Mouse (Mus musculus) lung, postnatal 0 days (tissue): ENCODE measurements around the gene Rnf113a2. TPM values are rescaled to one million over a fixed set of nuclear protein-coding genes. Genes with fewer than 3 reads are reported as not detected.
A peak's percentile ranks its signal among the peaks of the same experiment; 100 is the strongest.

Experiments used
- ATAC-seq: fragments of 200-750 bp; cut with Nextera tagmentation; 2 replicates; pipeline ENCODE4 v1.8.0; 2017; ENCODE audit warnings: moderate library complexity
- DNase-seq: peaks from one replicate; pipeline ENCODE4 v3.0.0-alpha.2; 2016; ENCODE audit warnings: low spot score
- H3K27ac ChIP-seq: fragments of 300-500 bp; sonication (generic); 2 replicates; pipeline ENCODE4 v1.5.1; 2014; ENCODE audit warnings: antibody characterized with exemption, mild to moderate bottlenecking, low read length, mixed read lengths
- H3K27me3 ChIP-seq: fragments of 300-500 bp; sonication (generic); replicated peaks from 2 replicates; pipeline ENCODE4 v1.6.1; 2014; ENCODE audit warnings: low read length, mixed read lengths; ENCODE audit not compliant: insufficient read depth
- H3K36me3 ChIP-seq: fragments of 300-500 bp; sonication (generic); 2 replicates; pipeline ENCODE4 v1.6.1; 2014; ENCODE audit warnings: low read length, mixed read lengths; ENCODE audit not compliant: insufficient read depth
- H3K4me1 ChIP-seq: fragments of 300-500 bp; sonication (generic); 2 replicates; pipeline ENCODE4 v1.6.1; 2014; ENCODE audit warnings: antibody characterized with exemption, low read depth, low read length, mixed read lengths; ENCODE audit not compliant: insufficient read depth
- H3K4me2 ChIP-seq: fragments of 300-500 bp; sonication (generic); replicated peaks from 2 replicates; pipeline ENCODE4 v1.6.1; 2014; ENCODE audit warnings: low read depth, mild to moderate bottlenecking, low read length, moderate library complexity, mixed read lengths
- H3K4me3 ChIP-seq: fragments of 300-500 bp; sonication (generic); 2 replicates; pipeline ENCODE4 v1.5.1; 2014; ENCODE audit warnings: low read depth, low read length
- H3K9ac ChIP-seq: fragments of 300-500 bp; sonication (generic); replicated peaks from 2 replicates; pipeline ENCODE4 v1.6.1; 2014; ENCODE audit warnings: low read depth, mild to moderate bottlenecking
- H3K9me3 ChIP-seq: fragments of 300-500 bp; sonication (generic); 2 replicates; pipeline ENCODE4 v1.6.1; 2016; ENCODE audit warnings: low read length, mixed read lengths
- CTCF ChIP-seq: IDR thresholded peaks from 2 replicates; pipeline ENCODE4 v1.5.1; 2016; ENCODE audit warnings: antibody characterized with exemption, mild to moderate bottlenecking
- EP300 ChIP-seq: IDR thresholded peaks from 2 replicates; pipeline ENCODE4 v1.6.1; 2016; ENCODE audit warnings: antibody characterized with exemption, mild to moderate bottlenecking, control low read depth
- WGBS: fragments of 180-500 bp; shearing (Covaris S2); extraction: QIAGEN DNeasy Blood & Tissue Kit; methylation state at CpG from one replicate; pipeline ENCODE4 v1.1.7; 2014; 5-methylcytosine and 5-hydroxymethylcytosine counted together
- polyA plus RNA-seq: library from polyadenylated mRNA; unstranded; fragments of >200 nt; fragmentation: Nextera tagmentation; extraction: Ambion mirVana; gene quantifications from 2 replicates; pipeline ENCODE4 v1.2.1, GENCODE M21; 2015

Rnf113a2 gene
- polyA plus RNA-seq, 1 experiment from 2014 or later = 23.0 TPM

DNA sequence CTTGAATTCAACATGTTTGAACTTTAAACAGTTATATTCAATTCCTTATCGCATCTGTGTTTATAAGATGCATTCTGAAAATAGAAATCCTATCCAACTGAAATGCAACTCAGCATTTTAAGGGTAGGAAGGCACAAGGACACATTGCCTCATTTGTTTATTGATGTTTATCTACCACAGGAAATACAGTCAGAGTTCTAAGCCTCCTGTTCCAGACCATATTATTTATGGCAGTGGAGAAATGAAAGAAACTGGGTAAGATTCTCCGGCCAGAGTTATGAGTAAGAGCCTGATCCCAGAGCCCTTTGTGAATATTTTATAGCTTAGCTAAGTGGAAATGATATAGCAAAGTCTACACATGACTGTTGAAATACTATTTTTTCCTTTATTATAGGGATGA, 12.8 kb downstream of the Rnf113a2 start:
- Histone ChIP-seq H3K4me2 (no peak overlapping the region), H3K27me3 (no peaks in the 10 kb centered on the region), H3K4me1 (no peaks in the 10 kb centered on the region), H3K9ac (no peak overlapping the region), H3K27ac (no peak overlapping the region), H3K9me3 (no peaks in the 10 kb centered on the region), H3K36me3 (0 out of 2 replicates have a peak, but pooled peaks cover 15% of the 10 kb centered on the region), H3K4me3 (no peak overlapping the region)
- peak; percentile 31 for DNase-seq
- peak; percentile 75 for TF ChIP-seq EP300
- no peak for TF ChIP-seq CTCF
- peak; percentile 40 for ATAC-seq
- WGBS = 49% methylated on average over 2 of the region's 2 CpGs

DNA sequence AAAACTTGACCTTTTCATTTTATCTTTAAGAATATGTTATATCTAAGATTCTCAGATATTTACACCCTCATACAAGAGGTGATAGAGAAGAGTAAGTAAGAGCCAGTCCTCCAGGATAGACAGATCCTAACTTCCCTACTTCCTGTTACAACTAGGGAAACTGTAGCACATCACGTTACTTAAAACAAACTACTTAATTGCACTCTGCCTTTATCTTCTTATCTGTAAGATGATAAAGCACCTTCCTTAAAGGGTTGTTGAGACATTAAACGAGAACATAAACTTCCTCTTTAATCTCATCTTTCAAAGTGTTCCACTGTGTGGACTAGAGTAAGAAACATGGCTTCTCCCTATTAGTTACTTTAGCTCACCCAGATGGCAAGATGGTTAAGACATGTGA, 21.7 kb downstream of the Rnf113a2 start:
- no peaks in the 10 kb centered on the region for H3K9me3 ChIP-seq
- TF ChIP-seq CTCF (no peak), EP300 (no peak)
- ATAC-seq (no peak), DNase-seq (no peak)
- H3K27ac ChIP-seq = no peak overlapping the region
- H3K4me3 ChIP-seq = no peak overlapping the region
- no peak overlapping the region for H3K9ac ChIP-seq
- H3K4me1 ChIP-seq = no peaks in the 10 kb centered on the region
- H3K36me3 ChIP-seq = peaks cover 8% of the 10 kb centered on the region; the same call in 1 of the 2 replicates
- no peak overlapping the region for H3K4me2 ChIP-seq
- WGBS = 32% methylated on average over 2 of the region's 2 CpGs
- H3K27me3 ChIP-seq = no peaks in the 10 kb centered on the region

DNA sequence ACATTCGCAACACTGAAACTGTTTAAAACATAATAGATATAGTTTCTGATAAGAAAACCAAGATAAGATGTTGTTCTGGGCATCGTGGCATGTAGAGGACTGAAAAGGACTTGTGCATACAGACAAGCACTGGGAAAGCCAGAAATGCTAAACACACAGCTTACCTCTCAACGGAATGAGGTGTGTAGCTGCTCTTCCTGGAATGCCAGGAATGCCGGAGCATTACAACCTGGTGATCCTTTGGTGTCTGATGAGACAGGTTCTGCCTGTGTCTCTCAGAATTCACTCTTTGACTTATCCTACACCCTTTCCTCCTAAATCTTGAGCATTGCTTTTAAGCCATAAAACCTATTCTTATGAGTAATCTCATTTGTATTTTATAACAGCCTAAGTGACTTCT, 25.5 kb downstream of the Rnf113a2 start:
- Histone ChIP-seq H3K4me2 (no peak overlapping the region), H3K27ac (no peak overlapping the region), H3K9me3 (no peaks in the 10 kb centered on the region), H3K27me3 (no peaks in the 10 kb centered on the region), H3K4me3 (no peak overlapping the region), H3K36me3 (peaks cover 4% of the 10 kb centered on the region; the same call in 1 of the 2 replicates), H3K9ac (no peak overlapping the region), H3K4me1 (no peaks in the 10 kb centered on the region)
- DNase-seq = no peak
- 62% methylated on average over 4 of the region's 4 CpGs for WGBS
- TF ChIP-seq EP300 = no peak
- TF ChIP-seq CTCF = no peak
- no peak for ATAC-seq

DNA sequence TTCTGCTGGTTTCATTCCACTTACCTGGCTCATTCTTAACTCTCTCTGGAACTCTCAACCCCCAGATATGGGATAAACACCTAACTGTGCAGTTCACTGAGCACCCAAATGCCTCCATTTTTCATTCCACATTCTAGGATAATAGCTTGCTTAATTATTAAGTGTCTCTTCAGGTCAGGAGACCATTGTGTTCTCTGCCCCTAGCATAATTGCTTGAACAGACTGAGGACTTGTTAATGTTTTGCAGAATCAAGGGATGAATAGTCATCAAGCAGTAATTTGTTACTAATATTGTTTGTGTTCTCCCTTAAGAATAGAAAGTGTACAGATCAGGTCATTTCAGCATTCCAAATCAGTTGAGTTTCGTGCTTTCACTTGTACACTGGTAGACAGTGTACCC, 30.4 kb downstream of the Rnf113a2 start:
- Histone ChIP-seq H3K27ac (no peak overlapping the region), H3K36me3 (no peaks in the 10 kb centered on the region), H3K9me3 (no peaks in the 10 kb centered on the region), H3K9ac (no peak overlapping the region), H3K4me2 (no peak overlapping the region), H3K4me1 (peaks cover 8% of the 10 kb centered on the region; the same call in 1 of the 2 replicates), H3K4me3 (no peak overlapping the region), H3K27me3 (no peaks in the 10 kb centered on the region)
- TF ChIP-seq CTCF (no peak), EP300 (no peak)
- WGBS = 66% methylated on average over 1 of the region's 1 CpGs
- no peak for ATAC-seq
- DNase-seq = no peak

DNA sequence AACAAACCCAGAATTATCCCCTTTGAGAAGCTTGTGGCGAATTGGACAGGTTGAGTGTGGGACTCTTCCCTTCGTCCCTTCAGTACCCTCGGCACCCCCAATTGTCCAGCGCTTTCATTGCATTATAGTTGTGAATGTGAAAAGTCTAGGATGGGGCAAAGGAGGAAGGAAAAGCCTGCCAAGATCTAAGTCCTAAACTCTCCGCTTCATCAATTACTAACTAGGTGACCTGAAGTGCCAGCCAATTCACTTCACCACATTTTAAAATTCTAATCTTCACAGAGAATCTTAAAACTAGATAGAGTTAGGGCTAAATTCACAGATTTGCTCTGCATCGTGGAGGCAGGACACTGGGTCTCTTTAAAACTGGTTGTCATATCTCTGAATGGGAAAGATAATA, 31.2 kb downstream of the Rnf113a2 start:
- peaks cover 8% of the 10 kb centered on the region; the same call in 1 of the 2 replicates for H3K4me1 ChIP-seq
- no peaks in the 10 kb centered on the region for H3K36me3 ChIP-seq
- no peak for TF ChIP-seq CTCF
- H3K27ac ChIP-seq = no peak overlapping the region
- no peak for DNase-seq
- H3K4me3 ChIP-seq = no peak overlapping the region
- no peak overlapping the region for H3K9ac ChIP-seq
- no peaks in the 10 kb centered on the region for H3K27me3 ChIP-seq
- 80% methylated on average over 6 of the region's 6 CpGs for WGBS
- ATAC-seq = no peak
- H3K4me2 ChIP-seq = no peak overlapping the region
- H3K9me3 ChIP-seq = no peaks in the 10 kb centered on the region

DNA sequence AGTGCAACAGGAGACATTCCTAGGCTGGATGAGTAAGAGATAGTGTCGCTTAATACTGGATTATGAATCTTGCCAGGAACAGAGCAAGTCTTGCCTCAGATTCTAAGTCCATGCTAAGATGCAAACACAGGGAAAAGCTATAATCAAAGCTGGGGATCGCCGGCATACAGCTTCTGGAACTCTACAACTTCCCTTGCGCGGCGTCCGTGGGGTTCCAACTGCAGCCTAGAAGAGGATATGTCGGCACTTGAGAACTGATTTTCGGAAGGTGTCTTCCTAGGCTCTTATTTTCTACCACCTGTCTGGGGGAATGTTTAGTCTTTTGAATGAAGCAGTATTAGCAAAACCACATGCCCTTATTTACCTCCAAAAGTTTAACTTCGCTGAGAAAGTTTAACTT, 32.9 kb downstream of the Rnf113a2 start:
- peak; percentile 22 for DNase-seq
- Histone ChIP-seq H3K4me2 (peak overlapping the region; percentile 69), H3K27ac (peak overlapping the region; percentile 96), H3K36me3 (no peaks in the 10 kb centered on the region), H3K4me3 (peak overlapping the region; percentile 65), H3K9me3 (no peaks in the 10 kb centered on the region), H3K4me1 (peaks cover 8% of the 10 kb centered on the region; the same call in 1 of the 2 replicates), H3K9ac (peak overlapping the region; percentile 66; the same call in 1 of the 2 replicates), H3K27me3 (no peaks in the 10 kb centered on the region)
- 39% methylated on average over 10 of the region's 10 CpGs for WGBS
- TF ChIP-seq CTCF (no peak), EP300 (no peak)
- ATAC-seq = no peak

DNA sequence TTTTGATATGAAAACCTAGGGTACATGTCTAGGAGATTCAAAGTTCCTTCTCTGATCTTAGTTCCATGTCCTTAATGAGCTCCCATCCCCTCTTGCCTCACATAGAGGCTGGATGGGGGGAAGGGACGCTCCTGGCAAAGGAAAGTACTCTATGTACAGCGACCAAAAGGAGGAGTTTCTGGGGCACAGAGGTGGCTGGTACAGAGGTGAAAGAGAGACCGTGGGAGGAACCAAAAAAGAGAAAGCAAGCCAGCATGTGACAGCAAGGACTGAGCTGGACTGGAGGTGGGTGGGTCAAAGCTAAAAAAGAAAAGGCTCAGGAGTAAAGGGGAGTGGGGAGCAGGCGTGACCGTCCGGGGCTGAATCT, 33.3 kb downstream of the Rnf113a2 start:
- no peak for TF ChIP-seq CTCF
- peak; percentile 78 for TF ChIP-seq EP300
- Histone ChIP-seq H3K4me3 (peak overlapping the region; percentile 65), H3K36me3 (no peaks in the 10 kb centered on the region), H3K4me1 (peaks cover 8% of the 10 kb centered on the region; the same call in 1 of the 2 replicates), H3K9me3 (no peaks in the 10 kb centered on the region), H3K27me3 (no peaks in the 10 kb centered on the region), H3K9ac (peak overlapping the region; percentile 66), H3K27ac (peak overlapping the region; percentile 96), H3K4me2 (peak overlapping the region; percentile 69)
- peak; percentile 89 for DNase-seq
- peak; percentile 16 for ATAC-seq
- WGBS = under 1% methylated on average over 6 of the region's 6 CpGs
